Mouse (Mus musculus): Measurements from ENCODE around the gene Zfp385b.

GRCm38 (mm10) chr2:77801009-77801408, 18.4 kb downstream of the Zfp385b start:
- TF ChIP-seq CTCF (IDR thresholded peaks at IDR 0.05; ENCODE audit: extremely low read depth, insufficient read depth, low read length) (no peak), POLR2A (IDR thresholded peaks at IDR 0.05; ENCODE audit: extremely low read depth, insufficient read depth, low read length) (no peak)

Data from cortical plate, adult 2 months (tissue).